Mouse (Mus musculus) liver, embryonic 14.5 days (tissue): ENCODE data around the gene Rfx8.

ENCODE experiments used
- CTCF ChIP-seq: IDR thresholded peaks from 2 replicates; pipeline ENCODE4 v1.5.1; 2016; ENCODE audit warnings: antibody characterized with exemption, low read depth, control low read depth
- EP300 ChIP-seq: IDR thresholded peaks from 2 replicates; pipeline ENCODE4 v1.6.1; 2016; ENCODE audit warnings: antibody characterized with exemption, low read depth

DNA sequence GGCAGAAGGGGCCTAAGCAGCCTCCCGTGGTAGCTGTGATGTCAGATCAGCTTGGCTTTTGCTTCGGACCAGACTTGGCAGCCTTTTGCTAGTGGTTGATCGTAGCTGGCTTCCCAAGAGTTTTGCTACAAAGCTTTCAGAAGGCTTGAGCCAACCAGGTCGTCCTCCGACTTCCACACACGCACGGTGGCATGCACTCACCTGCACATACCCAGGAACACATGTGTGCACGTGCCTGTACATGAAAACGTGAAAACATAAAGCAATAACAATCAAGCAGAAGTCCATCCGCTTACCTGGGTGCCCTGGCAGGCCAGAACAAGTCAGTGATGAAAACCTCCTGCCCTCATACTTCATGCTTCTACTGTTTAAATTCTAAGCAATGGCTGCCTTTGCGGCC, 36.2 kb upstream of the Rfx8 start:
- no peak for TF ChIP-seq CTCF
- no peak for TF ChIP-seq EP300
